Mouse (Mus musculus) forebrain, embryonic 14.5 days (tissue): ENCODE results near the gene Hs3st1. TPM values are rescaled to one million over a fixed set of nuclear protein-coding genes. Genes with fewer than 3 reads are reported as not detected.

Experiments
- ATAC-seq: fragments of 200-750 bp; cut with Nextera tagmentation; 2 replicates; pipeline ENCODE4 v1.8.0; 2017; ENCODE audit warnings: mild to moderate bottlenecking, moderate library complexity
- DNase-seq: peaks from one replicate; pipeline ENCODE4 v3.0.0-alpha.2; 2015; ENCODE audit warnings: low spot score
- H3K27ac ChIP-seq: fragments of 300-500 bp; sonication (generic); 2 replicates; pipeline ENCODE4 v1.5.1; 2014; ENCODE audit warnings: low read depth, mild to moderate bottlenecking, control low read depth, low read length, moderate library complexity
- H3K27me3 ChIP-seq: fragments of 300-500 bp; sonication (generic); replicated peaks from 2 replicates; pipeline ENCODE4 v1.6.1; 2014; ENCODE audit warnings: low read length, control low read depth, mixed read lengths; ENCODE audit not compliant: control insufficient read depth, insufficient read depth
- H3K36me3 ChIP-seq: fragments of 300-500 bp; sonication (generic); 2 replicates; pipeline ENCODE4 v1.6.1; 2014; ENCODE audit warnings: low read length, control low read depth; ENCODE audit not compliant: control insufficient read depth, insufficient read depth
- H3K4me1 ChIP-seq: fragments of 300-500 bp; sonication (generic); 2 replicates; pipeline ENCODE4 v1.6.1; 2014; ENCODE audit warnings: antibody characterized with exemption, low read length, control low read depth; ENCODE audit not compliant: control insufficient read depth, insufficient read depth
- H3K4me2 ChIP-seq: fragments of 300-500 bp; sonication (generic); 2 replicates; pipeline ENCODE4 v1.6.1; 2014; ENCODE audit warnings: mild to moderate bottlenecking, control low read depth, low read length
- H3K4me3 ChIP-seq: fragments of 300-500 bp; sonication (generic); 2 replicates; pipeline ENCODE4 v1.5.1; 2014; ENCODE audit warnings: low read depth, low read length, control low read depth
- H3K9ac ChIP-seq: fragments of 300-500 bp; sonication (generic); 2 replicates; pipeline ENCODE4 v1.6.1; 2014; ENCODE audit warnings: mild to moderate bottlenecking, low read length, control low read depth, moderate library complexity
- H3K9me3 ChIP-seq: fragments of 300-500 bp; sonication (generic); replicated peaks from 2 replicates; pipeline ENCODE4 v1.6.1; 2016; ENCODE audit warnings: low read length, control low read depth, mixed read lengths; ENCODE audit not compliant: control insufficient read depth
- WGBS: fragments of 180-500 bp; shearing (Covaris S2); extraction: QIAGEN DNeasy Blood & Tissue Kit; methylation state at CpG from one replicate; pipeline ENCODE4 v1.1.7; 2014; 5-methylcytosine and 5-hydroxymethylcytosine counted together
- polyA plus RNA-seq: library from polyadenylated mRNA; unstranded; fragments of >200 nt; fragmentation: Nextera tagmentation; extraction: Ambion mirVana; gene quantifications from 2 replicates; pipeline ENCODE4 v1.2.1, GENCODE M21; 2014

Gene Hs3st1
- polyA plus RNA-seq, 1 experiment from 2014 or later = 51.3 TPM

- Histone ChIP-seq H3K9ac (no peak overlapping the region), H3K27ac (no peak overlapping the region), H3K27me3 (no peaks in the 10 kb centered on the region), H3K4me2 (no peak overlapping the region), H3K4me1 (0 out of 2 replicates have a peak, but pooled peaks cover 3% of the 10 kb centered on the region), H3K4me3 (no peak overlapping the region), H3K36me3 (no peaks in the 10 kb centered on the region), H3K9me3 (no peaks in the 10 kb centered on the region)
- ATAC-seq (no peak), DNase-seq (peak; percentile 25)
- 59% methylated on average over 2 of the region's 2 CpGs for WGBS
Measured at GRCm38 (mm10) chr5:39758890-39759475, 3.7 kb upstream of the Hs3st1 start.

- H3K9ac ChIP-seq = no peak overlapping the region
- no peaks in the 10 kb centered on the region for H3K36me3 ChIP-seq
- H3K4me1 ChIP-seq = no peaks in the 10 kb centered on the region
- H3K4me2 ChIP-seq = no peak overlapping the region
- no peaks in the 10 kb centered on the region for H3K27me3 ChIP-seq
- H3K27ac ChIP-seq = no peak overlapping the region
- DNase-seq (no peak), ATAC-seq (no peak)
- no peaks in the 10 kb centered on the region for H3K9me3 ChIP-seq
- WGBS = 93% methylated on average over 2 of the region's 2 CpGs
- H3K4me3 ChIP-seq = no peak overlapping the region
Measured at GRCm38 (mm10) chr5:39736843-39737242, 18.4 kb downstream of the Hs3st1 start.

GRCm38 (mm10) chr5:39733750-39734443, 21.4 kb downstream of the Hs3st1 start:
- ATAC-seq (no peak), DNase-seq (no peak)
- Histone ChIP-seq H3K4me2 (no peak overlapping the region), H3K27ac (no peak overlapping the region), H3K9ac (no peak overlapping the region), H3K4me1 (no peaks in the 10 kb centered on the region), H3K4me3 (no peak overlapping the region), H3K36me3 (no peaks in the 10 kb centered on the region), H3K9me3 (no peaks in the 10 kb centered on the region), H3K27me3 (no peaks in the 10 kb centered on the region)
- WGBS = 79% methylated on average over 1 of the region's 1 CpGs

GRCm38 (mm10) chr5:39733013-39733749, 22.1 kb downstream of the Hs3st1 start:
- Histone ChIP-seq H3K27me3 (no peaks in the 10 kb centered on the region), H3K36me3 (no peaks in the 10 kb centered on the region), H3K9ac (no peak overlapping the region), H3K4me2 (no peak overlapping the region), H3K4me1 (no peaks in the 10 kb centered on the region), H3K27ac (no peak overlapping the region), H3K9me3 (no peaks in the 10 kb centered on the region), H3K4me3 (no peak overlapping the region)
- DNase-seq = peak; percentile 2
- ATAC-seq = no peak
- WGBS = 67% methylated on average over 5 of the region's 5 CpGs

GRCm38 (mm10) chr5:39715694-39716550, 39.4 kb downstream of the Hs3st1 start:
- no peaks in the 10 kb centered on the region for H3K9me3 ChIP-seq
- no peak overlapping the region for H3K9ac ChIP-seq
- no peak for ATAC-seq
- no peaks in the 10 kb centered on the region for H3K4me1 ChIP-seq
- no peaks in the 10 kb centered on the region for H3K27me3 ChIP-seq
- WGBS = 84% methylated on average over 13 of the region's 13 CpGs
- no peak for DNase-seq
- H3K36me3 ChIP-seq = no peaks in the 10 kb centered on the region
- H3K27ac ChIP-seq = no peak overlapping the region
- H3K4me2 ChIP-seq = no peak overlapping the region
- no peak overlapping the region for H3K4me3 ChIP-seq

GRCm38 (mm10) chr5:39715193-39715592, 40.1 kb downstream of the Hs3st1 start:
- no peaks in the 10 kb centered on the region for H3K36me3 ChIP-seq
- 88% methylated on average over 5 of the region's 5 CpGs for WGBS
- no peak overlapping the region for H3K9ac ChIP-seq
- DNase-seq (no peak), ATAC-seq (no peak)
- no peaks in the 10 kb centered on the region for H3K4me1 ChIP-seq
- H3K9me3 ChIP-seq = no peaks in the 10 kb centered on the region
- H3K27ac ChIP-seq = no peak overlapping the region
- H3K27me3 ChIP-seq = no peaks in the 10 kb centered on the region
- no peak overlapping the region for H3K4me3 ChIP-seq
- H3K4me2 ChIP-seq = no peak overlapping the region

- H3K4me1 ChIP-seq = no peaks in the 10 kb centered on the region
- H3K27me3 ChIP-seq = no peaks in the 10 kb centered on the region
- no peak overlapping the region for H3K4me2 ChIP-seq
- no peaks in the 10 kb centered on the region for H3K9me3 ChIP-seq
- ATAC-seq = no peak
- H3K36me3 ChIP-seq = no peaks in the 10 kb centered on the region
- DNase-seq = no peak
- 86% methylated on average over 3 of the region's 3 CpGs for WGBS
- H3K9ac ChIP-seq = no peak overlapping the region
- H3K27ac ChIP-seq = no peak overlapping the region
- H3K4me3 ChIP-seq = no peak overlapping the region
Measured at GRCm38 (mm10) chr5:39705539-39705938, 49.7 kb downstream of the Hs3st1 start.

GRCm38 (mm10) chr5:39660826-39661225, 94.4 kb downstream of the Hs3st1 start:
- ATAC-seq (no peak), DNase-seq (no peak)
- Histone ChIP-seq H3K36me3 (no peaks in the 10 kb centered on the region), H3K4me3 (no peak overlapping the region), H3K9ac (no peak overlapping the region), H3K4me2 (no peak overlapping the region), H3K27me3 (no peaks in the 10 kb centered on the region), H3K4me1 (0 out of 2 replicates have a peak, but pooled peaks cover 3% of the 10 kb centered on the region), H3K27ac (no peak overlapping the region), H3K9me3 (no peaks in the 10 kb centered on the region)
- WGBS = 96% methylated on average over 4 of the region's 4 CpGs
